Mouse (Mus musculus) lung, adult 2 months (tissue): ENCODE results near the gene Trnau1ap.

ENCODE experiments used
- CTCF ChIP-seq: fragments of 200-500 bp; IDR thresholded peaks from 2 replicates; pipeline ENCODE4 v1.5.1; 2011; ENCODE audit warnings: mild to moderate bottlenecking, low read length, control low read depth; ENCODE audit not compliant: insufficient read depth
- POLR2A ChIP-seq: fragments of 200-500 bp; IDR thresholded peaks from 2 replicates; pipeline ENCODE4 v1.6.1; 2011; ENCODE audit warnings: low read depth, mild to moderate bottlenecking, control low read depth, low read length, borderline replicate concordance; ENCODE audit errors: extremely low read depth

- TF ChIP-seq CTCF (no peak), POLR2A (no peak)
Measured at GRCm38 (mm10) chr4:132312627-132313026, 16.7 kb downstream of the Trnau1ap start.
